Mouse (Mus musculus): ENCODE data around the gene Hcst. TPM values are rescaled to one million over a fixed set of nuclear protein-coding genes. Genes with fewer than 3 reads are reported as not detected.
A peak's percentile ranks its signal among the peaks of the same experiment; 100 is the strongest.

Gene Hcst
- polyA plus RNA-seq, 1 experiment from 2014 or later, result 17.4 TPM

- WGBS (ENCODE audit: insufficient replicate concordance), result 1% methylated on average over 42 of the region's 72 CpGs
- H3K9ac ChIP-seq (replicated peaks), result no peak within 1 kb of the TSS; the same call in 1 of the 2 replicates
- DNase-seq, result peak; percentile 49
- H3K4me2 ChIP-seq (ENCODE audit: low read depth, low read length), result peak within 1 kb of the TSS; percentile 83
- H3K4me3 ChIP-seq (ENCODE audit: low read depth, low read length), result peak within 1 kb of the TSS; percentile 50
- peaks cover 28% of the 10 kb centered on the region for H3K27me3 ChIP-seq (ENCODE audit: insufficient read depth, low read length)
- H3K9me3 ChIP-seq (ENCODE audit: low read length), result no peaks in the 10 kb centered on the region
- no peaks in the 10 kb centered on the region for H3K36me3 ChIP-seq (replicated peaks; ENCODE audit: insufficient read depth, low read length)
- no peak within 1 kb of the TSS for H3K27ac ChIP-seq (ENCODE audit: low read depth)
- TF ChIP-seq CTCF (IDR thresholded peaks at IDR 0.05; ENCODE audit: low read depth) (no peak), EP300 (IDR thresholded peaks at IDR 0.05; ENCODE audit: low read depth) (no peak)
- peak; percentile 41; the same call in 1 of the 2 replicates for ATAC-seq
- H3K4me1 ChIP-seq (ENCODE audit: insufficient read depth), result peaks cover 12% of the 10 kb centered on the region
Measured at GRCm38 (mm10) chr7:30444971-30445751, 25.5 kb upstream of the Hcst start, which contains the start of gene Aplp1. Aplp1 (minus strand) TSS chr7:30445535.

- Histone ChIP-seq H3K36me3 (replicated peaks; ENCODE audit: insufficient read depth, low read length) (no peaks in the 10 kb centered on the region), H3K4me3 (ENCODE audit: low read depth, low read length) (0 out of 2 replicates have a peak overlapping the region, but pooled peaks have one; percentile 50), H3K27me3 (ENCODE audit: insufficient read depth, low read length) (peaks cover 28% of the 10 kb centered on the region), H3K4me1 (ENCODE audit: insufficient read depth) (peaks cover 12% of the 10 kb centered on the region), H3K27ac (ENCODE audit: low read depth) (no peak overlapping the region), H3K4me2 (ENCODE audit: low read depth, low read length) (peak overlapping the region; percentile 83), H3K9me3 (ENCODE audit: low read length) (no peaks in the 10 kb centered on the region), H3K9ac (replicated peaks) (no peak overlapping the region)
- TF ChIP-seq CTCF (IDR thresholded peaks at IDR 0.05; ENCODE audit: low read depth) (no peak), EP300 (IDR thresholded peaks at IDR 0.05; ENCODE audit: low read depth) (no peak)
- ATAC-seq (0 out of 2 replicates have a peak, but pooled peaks have one; percentile 5), DNase-seq (no peak)
- 3% methylated on average over 36 of the region's 38 CpGs for WGBS (ENCODE audit: insufficient replicate concordance)
Measured at GRCm38 (mm10) chr7:30444154-30444970, 24.7 kb upstream of the Hcst start.

- H3K4me3 ChIP-seq (ENCODE audit: low read depth, low read length), result no peak overlapping the region
- peaks cover 12% of the 10 kb centered on the region for H3K4me1 ChIP-seq (ENCODE audit: insufficient read depth)
- H3K4me2 ChIP-seq (ENCODE audit: low read depth, low read length), result 0 out of 2 replicates have a peak overlapping the region, but pooled peaks have one; percentile 27
- no peaks in the 10 kb centered on the region for H3K36me3 ChIP-seq (replicated peaks; ENCODE audit: insufficient read depth, low read length)
- WGBS (ENCODE audit: insufficient replicate concordance), result 21% methylated on average over 9 of the region's 9 CpGs
- DNase-seq, result no peak
- H3K9ac ChIP-seq (replicated peaks), result no peak overlapping the region
- no peak for TF ChIP-seq EP300 (IDR thresholded peaks at IDR 0.05; ENCODE audit: low read depth)
- no peak for TF ChIP-seq CTCF (IDR thresholded peaks at IDR 0.05; ENCODE audit: low read depth)
- no peak; the same call in 1 of the 2 replicates for ATAC-seq
- no peak overlapping the region for H3K27ac ChIP-seq (ENCODE audit: low read depth)
- no peaks in the 10 kb centered on the region for H3K9me3 ChIP-seq (ENCODE audit: low read length)
- peaks cover 28% of the 10 kb centered on the region for H3K27me3 ChIP-seq (ENCODE audit: insufficient read depth, low read length)
Measured at GRCm38 (mm10) chr7:30443696-30444095, 24.0 kb upstream of the Hcst start.

GRCm38 (mm10) chr7:30440697-30441096, 21.0 kb upstream of the Hcst start:
- H3K36me3 ChIP-seq (replicated peaks; ENCODE audit: insufficient read depth, low read length), result no peaks in the 10 kb centered on the region
- no peak overlapping the region for H3K4me2 ChIP-seq (ENCODE audit: low read depth, low read length)
- DNase-seq (peak; percentile 77), ATAC-seq (peak; percentile 58)
- peaks cover 12% of the 10 kb centered on the region for H3K4me1 ChIP-seq (ENCODE audit: insufficient read depth)
- no peak overlapping the region for H3K27ac ChIP-seq (ENCODE audit: low read depth)
- TF ChIP-seq EP300 (IDR thresholded peaks at IDR 0.05; ENCODE audit: low read depth) (no peak), CTCF (IDR thresholded peaks at IDR 0.05; ENCODE audit: low read depth) (peak; percentile 87)
- H3K9ac ChIP-seq (replicated peaks), result no peak overlapping the region
- H3K4me3 ChIP-seq (ENCODE audit: low read depth, low read length), result no peak overlapping the region
- no peaks in the 10 kb centered on the region for H3K9me3 ChIP-seq (ENCODE audit: low read length)
- 30% methylated on average over 4 of the region's 5 CpGs for WGBS (ENCODE audit: insufficient replicate concordance)
- H3K27me3 ChIP-seq (ENCODE audit: insufficient read depth, low read length), result peaks cover 26% of the 10 kb centered on the region

GRCm38 (mm10) chr7:30439734-30440133, 20.1 kb upstream of the Hcst start:
- DNase-seq (no peak), ATAC-seq (no peak)
- Histone ChIP-seq H3K4me3 (ENCODE audit: low read depth, low read length) (no peak overlapping the region), H3K27me3 (ENCODE audit: insufficient read depth, low read length) (peaks cover 16% of the 10 kb centered on the region), H3K9me3 (ENCODE audit: low read length) (no peaks in the 10 kb centered on the region), H3K4me1 (ENCODE audit: insufficient read depth) (peaks cover 7% of the 10 kb centered on the region), H3K4me2 (ENCODE audit: low read depth, low read length) (no peak overlapping the region), H3K27ac (ENCODE audit: low read depth) (no peak overlapping the region), H3K9ac (replicated peaks) (no peak overlapping the region), H3K36me3 (replicated peaks; ENCODE audit: insufficient read depth, low read length) (no peaks in the 10 kb centered on the region)
- 73% methylated on average over 13 of the region's 13 CpGs for WGBS (ENCODE audit: insufficient replicate concordance)
- TF ChIP-seq EP300 (IDR thresholded peaks at IDR 0.05; ENCODE audit: low read depth) (no peak), CTCF (IDR thresholded peaks at IDR 0.05; ENCODE audit: low read depth) (no peak)

- WGBS (ENCODE audit: insufficient replicate concordance), result 22% methylated on average over 10 of the region's 10 CpGs
- no peaks in the 10 kb centered on the region for H3K9me3 ChIP-seq (ENCODE audit: low read length)
- H3K4me3 ChIP-seq (ENCODE audit: low read depth, low read length), result no peak overlapping the region
- H3K27me3 ChIP-seq (ENCODE audit: insufficient read depth, low read length), result no peaks in the 10 kb centered on the region
- ATAC-seq, result no peak
- no peaks in the 10 kb centered on the region for H3K4me1 ChIP-seq (ENCODE audit: insufficient read depth)
- no peak overlapping the region for H3K9ac ChIP-seq (replicated peaks)
- TF ChIP-seq CTCF (IDR thresholded peaks at IDR 0.05; ENCODE audit: low read depth) (no peak), EP300 (IDR thresholded peaks at IDR 0.05; ENCODE audit: low read depth) (no peak)
- DNase-seq, result no peak
- H3K36me3 ChIP-seq (replicated peaks; ENCODE audit: insufficient read depth, low read length), result no peaks in the 10 kb centered on the region
- H3K4me2 ChIP-seq (ENCODE audit: low read depth, low read length), result no peak overlapping the region
- no peak overlapping the region for H3K27ac ChIP-seq (ENCODE audit: low read depth)
Measured at GRCm38 (mm10) chr7:30436879-30437278, 17.2 kb upstream of the Hcst start.

Data from liver, postnatal 0 days (tissue).